Mouse (Mus musculus) adrenal gland, postnatal 36 days (tissue): ENCODE data around the gene Maged1. TPM values are rescaled to one million over a fixed set of nuclear protein-coding genes. Genes with fewer than 3 reads are reported as not detected.

Experiments used
- DNase-seq, 2 experiments: peaks; one replicate each; pipeline ENCODE4 v3.0.0; 2021; ENCODE audit warnings: mixed read lengths in 1 of 2
- long read RNA-seq, 2 experiments: library from polyadenylated mRNA; stranded (forward); transcript quantifications; one replicate each; pipeline ENCODE4 v2.0.0; 2021; ENCODE audit warnings: borderline sequencing depth in 2 of 2
- total RNA-seq, 2 experiments: library from RNA; stranded (reverse); gene quantifications; 2 replicates each; pipeline ENCODE4 v1.2.3; 2021

Maged1 gene
- total RNA-seq, result 100 to 1,000 TPM; 235 to 264 TPM
- long read RNA-seq, experiment 1, transcript Maged1-207 (12 exons, 2,884 nt), result minor isoform, 6 of 267 reads
- long read RNA-seq, experiment 1, transcript Maged1-201 (13 exons, 2,821 nt), result major isoform, 186 of 267 reads
- long read RNA-seq, experiment 1, partial matches to known transcripts, result 71 of 267 reads
- long read RNA-seq, experiment 1, other reads (novel, unspliced or antisense), result 4 of 267 reads
- long read RNA-seq, experiment 2, transcript Maged1-207 (12 exons, 2,884 nt), result minor isoform, 9 of 120 reads
- long read RNA-seq, experiment 2, transcript Maged1-201 (13 exons, 2,821 nt), result major isoform, 100 of 120 reads
- long read RNA-seq, experiment 2, partial matches to known transcripts, result 10 of 120 reads
- long read RNA-seq, experiment 2, other reads (novel, unspliced or antisense), result 1 of 120 reads

DNA sequence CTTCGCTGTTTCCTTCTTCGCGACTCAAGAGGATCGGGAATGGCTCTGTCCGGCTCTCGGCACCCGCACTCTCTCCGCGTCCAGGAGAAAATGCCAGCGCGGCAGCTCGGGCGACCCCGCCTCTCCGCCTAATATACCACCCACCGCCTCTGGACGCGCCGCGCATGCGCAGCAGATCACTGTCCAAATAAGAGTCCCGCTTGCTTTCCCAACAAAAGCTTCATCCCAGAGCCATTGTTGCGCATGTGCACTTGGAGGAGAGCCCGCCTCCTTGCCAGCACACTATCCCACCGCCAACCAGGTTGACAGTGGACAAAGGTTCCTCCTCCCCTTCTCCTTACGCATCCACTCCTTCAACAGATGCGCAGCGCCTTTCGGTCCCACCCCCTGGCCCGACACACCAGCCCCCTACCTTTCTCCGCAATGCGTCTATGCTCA is at the start of gene Maged1:
Gene Maged1, minus strand, starts transcription at position 226 of the 438 bp plus-strand sequence.
- DNase-seq, result peak; percentile 91 to 92

- no peak for DNase-seq
Measured at GRCm38 (mm10) chrX:94580251-94580650, 38.3 kb upstream of the Maged1 start.

DNA sequence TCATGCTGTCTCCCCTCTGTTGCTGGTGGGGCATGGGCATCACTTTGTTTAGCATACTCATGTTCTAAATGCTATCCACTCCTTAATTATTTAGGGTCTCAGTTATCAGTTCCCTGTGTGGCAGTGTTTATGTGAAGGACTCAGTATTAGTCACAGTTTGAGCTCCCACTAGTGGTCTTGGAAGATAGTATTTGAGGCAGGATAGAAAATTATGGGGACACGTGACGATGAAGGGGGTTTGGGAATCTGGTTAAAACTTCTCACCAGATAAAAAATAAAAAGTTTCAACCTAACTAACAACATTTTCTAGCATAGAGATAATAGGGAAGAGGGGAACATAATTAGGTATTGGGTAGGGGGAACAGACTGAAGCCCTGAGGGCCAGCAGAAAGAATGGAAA is 22.8 kb upstream of the Maged1 start:
- DNase-seq, result no peak

DNA sequence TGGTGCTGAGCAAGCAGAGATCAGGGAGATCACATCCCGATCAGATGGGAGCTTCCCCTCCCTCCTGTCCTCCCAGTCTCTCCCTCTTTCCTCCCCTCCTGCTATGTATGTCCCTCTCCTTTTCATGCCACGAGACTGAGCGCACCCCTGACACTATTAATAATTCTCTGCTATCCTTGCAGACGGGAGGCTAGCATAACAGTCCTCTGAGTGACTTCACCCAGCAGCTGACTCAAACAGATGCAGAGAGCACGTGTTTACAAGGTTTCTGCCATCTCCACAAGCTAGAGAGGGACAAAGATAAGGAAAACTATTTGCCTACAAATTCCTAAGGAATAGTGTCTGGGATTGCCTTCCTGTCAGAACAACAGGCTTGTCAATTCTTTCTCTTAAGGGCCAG is 20.4 kb upstream of the Maged1 start:
- DNase-seq, result peak in 1 of 2 experiments; percentile 6

GRCm38 (mm10) chrX:94548227-94548626 is 6.3 kb upstream of the Maged1 start:
- no peak for DNase-seq

GRCm38 (mm10) chrX:94545941-94546340 is 4.0 kb upstream of the Maged1 start:
- no peak for DNase-seq

DNA sequence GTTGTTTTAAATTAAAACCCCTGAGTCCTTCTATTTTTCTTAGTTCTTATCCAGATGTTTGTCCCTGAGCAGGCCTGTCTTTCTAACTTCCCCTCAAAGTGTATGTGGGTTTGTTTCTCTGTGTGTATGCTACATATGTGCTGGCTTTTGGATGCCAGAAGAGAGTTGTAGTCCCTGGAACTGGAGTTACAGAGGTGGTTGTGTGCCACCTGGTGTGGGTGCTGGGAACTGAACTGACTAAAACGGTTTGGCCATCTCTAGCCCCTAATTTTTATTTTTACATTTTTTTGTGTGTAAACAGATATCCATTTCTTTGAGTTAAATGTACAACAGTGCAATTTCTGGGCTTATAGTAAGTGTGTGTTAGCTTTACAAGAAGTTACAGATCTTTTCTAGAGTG is 3.0 kb upstream of the Maged1 start:
- DNase-seq, result peak; percentile 20 to 29

DNA sequence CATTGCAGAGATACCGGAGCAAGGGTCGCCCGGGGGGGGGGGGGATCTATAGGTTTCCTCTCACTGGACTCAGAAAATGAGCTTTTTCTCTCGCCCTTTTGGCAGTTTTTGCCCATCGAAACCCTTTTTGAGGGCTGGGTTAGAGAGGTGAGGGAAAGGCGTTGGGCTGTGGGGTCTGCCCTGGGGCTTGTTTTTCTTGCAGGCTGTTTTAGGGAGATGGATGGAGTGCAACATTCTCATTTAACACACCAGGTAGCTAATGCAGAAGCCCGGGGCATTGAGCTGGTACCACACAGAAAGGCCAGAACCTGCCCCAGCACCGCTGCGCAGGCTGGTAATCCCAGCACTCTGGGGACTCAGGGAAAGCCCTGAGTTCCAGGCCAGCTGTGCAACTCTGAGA is 593 bp upstream of the Maged1 start:
- DNase-seq, result peak in 1 of 2 experiments; percentile 2

GRCm38 (mm10) chrX:94541206-94541605 is 737 bp downstream of the Maged1 start:
- peak; percentile 5 to 19 for DNase-seq

DNA sequence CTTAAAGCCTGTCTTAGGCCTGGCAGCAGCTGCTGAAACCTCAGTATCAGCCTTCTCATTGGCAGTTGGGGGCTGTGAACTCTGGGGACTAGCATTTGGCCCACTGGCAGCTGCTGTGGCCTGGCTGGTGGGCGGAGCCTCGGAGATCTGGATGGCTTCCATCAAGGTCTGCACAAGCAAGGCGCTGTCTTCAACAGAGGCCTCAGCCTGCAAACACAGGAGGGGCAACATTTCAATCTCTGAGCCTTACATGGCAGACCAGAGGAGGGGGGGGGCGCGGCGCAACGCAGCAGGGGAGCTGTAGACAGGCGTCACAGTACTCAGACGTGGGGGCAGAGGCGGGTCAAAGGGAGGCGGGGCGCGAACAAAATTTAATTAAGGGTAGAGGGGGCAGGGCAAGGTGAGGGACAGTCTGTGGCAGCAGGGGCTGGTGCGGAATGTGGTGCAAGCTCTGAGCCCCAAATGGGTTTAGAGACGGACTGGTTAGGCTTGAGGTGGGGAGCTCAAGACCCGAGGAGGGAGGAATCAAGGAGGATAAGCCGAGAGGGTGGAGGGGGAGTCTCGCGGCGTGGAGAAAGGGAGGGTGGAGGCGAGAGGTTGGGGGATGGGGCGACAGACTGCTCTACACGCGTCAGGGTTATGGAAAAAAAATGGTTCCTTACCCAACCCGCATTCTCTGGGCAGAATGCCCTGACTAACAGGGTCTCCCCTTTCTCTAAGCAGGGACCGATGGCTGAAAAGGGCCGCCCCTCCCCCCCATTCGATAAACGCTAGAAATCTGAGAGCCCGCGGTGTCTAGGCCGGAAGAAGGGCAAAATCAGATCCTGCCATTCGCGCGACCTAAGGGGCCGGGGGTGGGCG is 1.4 kb downstream of the Maged1 start:
- DNase-seq, result peak; percentile 72 to 81

DNA sequence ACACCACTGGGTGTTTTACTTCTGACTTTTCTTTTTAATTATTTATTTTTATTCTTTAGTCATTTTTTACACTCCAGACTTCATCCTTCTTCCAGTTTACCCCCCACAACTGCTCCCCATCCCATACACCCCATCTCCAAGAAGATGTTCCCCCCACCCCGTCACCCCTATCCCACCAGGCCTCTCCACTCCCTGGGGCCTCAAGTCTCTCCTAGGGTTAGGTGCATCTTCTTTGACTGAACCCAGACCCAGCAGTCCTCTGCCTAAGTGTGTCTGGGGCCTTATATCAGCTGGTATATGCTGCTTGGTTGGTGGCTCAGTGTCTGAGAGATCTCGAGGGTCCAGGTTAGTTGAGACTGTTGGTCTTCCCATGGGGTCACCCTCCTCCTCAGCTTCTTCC is 7.6 kb downstream of the Maged1 start:
- DNase-seq, result no peak

GRCm38 (mm10) chrX:94530301-94530700 is 11.6 kb downstream of the Maged1 start:
- no peak for DNase-seq

GRCm38 (mm10) chrX:94522166-94522565 is 19.8 kb downstream of the Maged1 start:
- DNase-seq, result no peak

GRCm38 (mm10) chrX:94508442-94508819 is 33.5 kb downstream of the Maged1 start:
- no peak for DNase-seq

GRCm38 (mm10) chrX:94507698-94508441 is 34.1 kb downstream of the Maged1 start:
- DNase-seq, result peak; percentile 12 to 28

- DNase-seq, result no peak
Measured at GRCm38 (mm10) chrX:94486001-94486792, 55.7 kb downstream of the Maged1 start.

Other genes starting within 250 kb of the Maged1 start
- gene Fam90a1b, start 175.4 kb downstream of the Maged1 start, total RNA-seq, result not detected
- 10 to 100 TPM; 64.9 to 74.9 TPM for gene Apoo, start 175.0 kb downstream of the Maged1 start, total RNA-seq
- gene Gspt2, start 93.9 kb upstream of the Maged1 start, total RNA-seq, result 10 to 100 TPM; 11.1 to 13.3 TPM
- 10 to 100 TPM; 11.6 to 13.4 TPM for gene Zxdb, start 182.4 kb upstream of the Maged1 start, total RNA-seq